Mouse (Mus musculus): ENCODE measurements around the gene Etd. TPM values are rescaled to one million over a fixed set of nuclear protein-coding genes. Genes with fewer than 3 reads are reported as not detected.

Gene Etd
- not detected in 2 replicates for polyA plus RNA-seq (2012; rRNA removed; ENCODE audit: low replicate concordance)

GRCm38 (mm10) chrX:53434618-53435017 is at the start of gene Etd:
Gene Etd (plus strand): TSS chrX:53434918.

Other genes starting within 250 kb of the Etd start
- gene Plac1, start 194.8 kb upstream of the Etd start, polyA plus RNA-seq (2012; rRNA removed; ENCODE audit: low replicate concordance): not detected in 2 replicates
- 0.81 and 0.96 TPM in 2 replicates for gene Fam122b, start 165.1 kb upstream of the Etd start, polyA plus RNA-seq (2012; rRNA removed; ENCODE audit: low replicate concordance)
- gene Fam122c, start 161.5 kb upstream of the Etd start, polyA plus RNA-seq (2012; rRNA removed; ENCODE audit: low replicate concordance): not detected in 2 replicates
- gene Mospd1, start 64.4 kb upstream of the Etd start, polyA plus RNA-seq (2012; rRNA removed; ENCODE audit: low replicate concordance): 0.16 and 0.20 TPM in 2 replicates
- 4.9 and 5.6 TPM in 2 replicates for gene Rtl8c, start 173.1 kb downstream of the Etd start, polyA plus RNA-seq (2012; rRNA removed; ENCODE audit: low replicate concordance)
- not detected in 2 replicates for gene Gm14597, start 174.1 kb downstream of the Etd start, polyA plus RNA-seq (2012; rRNA removed; ENCODE audit: low replicate concordance)
- gene Rtl8a, start 208.8 kb downstream of the Etd start, polyA plus RNA-seq (2012; rRNA removed; ENCODE audit: low replicate concordance): 55.1 and 61.0 TPM in 2 replicates
- 37.1 and 48.1 TPM in 2 replicates for gene Rtl8b, start 235.5 kb downstream of the Etd start, polyA plus RNA-seq (2012; rRNA removed; ENCODE audit: low replicate concordance)